Mouse (Mus musculus) thymus, adult 2 months (tissue): ENCODE measurements around the gene Hmga2.

Experiments used
- CTCF ChIP-seq: fragments of 200-500 bp; IDR thresholded peaks from 2 replicates; pipeline ENCODE4 v1.5.1; 2012; ENCODE audit warnings: mild to moderate bottlenecking, control low read depth, low read length, moderate library complexity, borderline replicate concordance; ENCODE audit not compliant: control insufficient read depth, poor library complexity, insufficient read depth; ENCODE audit errors: extremely low read depth
- POLR2A ChIP-seq: fragments of 200-500 bp; IDR thresholded peaks from 2 replicates; pipeline ENCODE4 v1.6.1; 2012; ENCODE audit warnings: mild to moderate bottlenecking, low read length, control low read depth, moderate library complexity; ENCODE audit not compliant: control insufficient read depth, poor library complexity, insufficient read depth; ENCODE audit errors: extremely low read depth

- TF ChIP-seq CTCF (no peak), POLR2A (no peak)
Observed at GRCm38 (mm10) chr10:120516311-120516710, 40.0 kb upstream of the Hmga2 start.
